Mouse (Mus musculus) stomach, embryonic 15.5 days (tissue): ENCODE measurements around the gene Vamp1. TPM values are rescaled to one million over a fixed set of nuclear protein-coding genes. Genes with fewer than 3 reads are reported as not detected.

ENCODE experiments used
- ATAC-seq: fragments of 200-750 bp; cut with Nextera tagmentation; 2 replicates; pipeline ENCODE4 v1.8.0; 2017; ENCODE audit warnings: low read depth, moderate number of reproducible peaks, moderate TSS enrichment; ENCODE audit not compliant: insufficient read depth, low FRiP score
- H3K27ac ChIP-seq: fragments of 300-500 bp; sonication (generic); 2 replicates; pipeline ENCODE4 v1.5.1; 2015; ENCODE audit warnings: mild to moderate bottlenecking, inconsistent platforms
- H3K27me3 ChIP-seq: fragments of 300-500 bp; sonication (generic); replicated peaks from 2 replicates; pipeline ENCODE4 v1.6.1; 2015; ENCODE audit warnings: inconsistent platforms
- H3K36me3 ChIP-seq: fragments of 300-500 bp; sonication (generic); 2 replicates; pipeline ENCODE4 v1.6.1; 2015; ENCODE audit warnings: inconsistent platforms
- H3K4me1 ChIP-seq: fragments of 300-500 bp; sonication (generic); 2 replicates; pipeline ENCODE4 v1.6.1; 2015; ENCODE audit warnings: inconsistent platforms
- H3K4me2 ChIP-seq: fragments of 300-500 bp; sonication (generic); 2 replicates; pipeline ENCODE4 v1.6.1; 2015; ENCODE audit warnings: mild to moderate bottlenecking, inconsistent platforms
- H3K4me3 ChIP-seq: fragments of 300-500 bp; sonication (generic); replicated peaks from 2 replicates; pipeline ENCODE4 v1.5.1; 2015; ENCODE audit warnings: inconsistent platforms
- H3K9ac ChIP-seq: fragments of 300-500 bp; sonication (generic); 2 replicates; pipeline ENCODE4 v1.6.1; 2015; ENCODE audit warnings: inconsistent platforms
- H3K9me3 ChIP-seq: fragments of 300-500 bp; sonication (generic); 2 replicates; pipeline ENCODE4 v1.6.1; 2016; ENCODE audit warnings: inconsistent platforms
- WGBS: fragments of 180-500 bp; shearing (Covaris S2); methylation state at CpG from one replicate; pipeline ENCODE4 v1.1.7; 2015; 5-methylcytosine and 5-hydroxymethylcytosine counted together
- polyA plus RNA-seq: library from polyadenylated mRNA; unstranded; fragments of >200 nt; fragmentation: Nextera tagmentation; extraction: Ambion mirVana; gene quantifications from 2 replicates; pipeline ENCODE4 v1.2.1, GENCODE M21; 2015

Vamp1 gene
- polyA plus RNA-seq, 1 experiment from 2014 or later = 6.0 TPM

- H3K4me1 ChIP-seq = peaks cover 10% of the 10 kb centered on the region; the same call in 1 of the 2 replicates
- 79% methylated on average over 6 of the region's 6 CpGs for WGBS
- no peaks in the 10 kb centered on the region for H3K36me3 ChIP-seq
- no peak overlapping the region for H3K4me2 ChIP-seq
- no peak overlapping the region for H3K27ac ChIP-seq
- ATAC-seq = no peak
- H3K4me3 ChIP-seq = no peak overlapping the region
- 0 out of 2 replicates have a peak, but pooled peaks cover 9% of the 10 kb centered on the region for H3K27me3 ChIP-seq
- no peaks in the 10 kb centered on the region for H3K9me3 ChIP-seq
- no peak overlapping the region for H3K9ac ChIP-seq
These were observed 1.6 kb upstream of the Vamp1 start for GRCm38 (mm10) chr6:125213715-125214114.

DNA sequence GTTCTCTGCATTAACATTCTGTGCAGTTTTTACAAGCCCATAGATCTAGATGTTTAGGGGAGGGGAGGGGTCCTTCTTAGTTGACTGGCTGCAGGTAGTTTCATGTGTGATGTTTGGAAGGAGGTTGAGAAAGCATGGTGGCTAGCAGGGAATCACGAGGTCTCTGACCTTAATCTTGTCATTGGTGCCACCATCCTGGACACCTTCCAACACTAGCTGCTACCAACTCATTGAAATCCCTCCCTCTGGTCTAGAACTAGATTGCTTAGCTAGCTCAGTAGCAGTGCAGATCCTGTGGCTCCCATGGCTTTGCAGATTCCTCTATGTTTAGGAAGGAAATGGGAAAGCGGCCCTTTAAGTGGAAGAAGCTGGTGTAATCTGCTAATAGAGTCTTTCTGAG lies 1.5 kb downstream of the Vamp1 start:
- H3K4me2 ChIP-seq = no peak overlapping the region
- H3K9me3 ChIP-seq = no peaks in the 10 kb centered on the region
- 0 out of 2 replicates have a peak, but pooled peaks cover 9% of the 10 kb centered on the region for H3K27me3 ChIP-seq
- H3K27ac ChIP-seq = no peak overlapping the region
- H3K9ac ChIP-seq = no peak overlapping the region
- 75% methylated on average over 2 of the region's 2 CpGs for WGBS
- ATAC-seq = no peak
- no peak overlapping the region for H3K4me3 ChIP-seq
- peaks cover 10% of the 10 kb centered on the region; the same call in 1 of the 2 replicates for H3K4me1 ChIP-seq
- no peaks in the 10 kb centered on the region for H3K36me3 ChIP-seq

- Histone ChIP-seq H3K4me3 (no peak overlapping the region), H3K27ac (no peak overlapping the region), H3K9me3 (no peaks in the 10 kb centered on the region), H3K4me2 (no peak overlapping the region), H3K4me1 (peaks cover 10% of the 10 kb centered on the region; the same call in 1 of the 2 replicates), H3K9ac (no peak overlapping the region), H3K27me3 (0 out of 2 replicates have a peak, but pooled peaks cover 9% of the 10 kb centered on the region), H3K36me3 (no peaks in the 10 kb centered on the region)
- no peak for ATAC-seq
- WGBS = 78% methylated on average over 11 of the region's 11 CpGs
These were observed 2.5 kb downstream of the Vamp1 start for GRCm38 (mm10) chr6:125217899-125218298.

DNA sequence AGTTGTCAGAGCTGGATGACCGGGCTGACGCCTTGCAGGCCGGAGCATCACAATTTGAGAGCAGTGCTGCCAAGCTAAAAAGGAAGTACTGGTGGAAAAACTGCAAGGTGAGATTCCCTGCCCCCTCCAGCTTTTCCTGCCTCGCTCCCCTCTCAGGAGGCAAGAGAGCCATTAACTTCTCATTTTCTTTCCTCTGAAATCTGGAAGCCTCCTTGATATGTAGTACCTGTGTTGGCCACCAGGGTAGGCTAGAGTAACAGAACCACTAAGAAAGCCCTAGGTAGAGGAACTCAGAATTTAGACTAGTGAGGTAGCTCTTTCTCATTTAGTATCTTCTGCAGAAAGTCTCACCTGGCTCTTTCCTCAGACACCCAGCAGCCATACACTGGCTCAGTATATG lies 3.6 kb downstream of the Vamp1 start:
- Histone ChIP-seq H3K9ac (no peak overlapping the region), H3K4me3 (no peak overlapping the region), H3K4me2 (no peak overlapping the region), H3K36me3 (no peaks in the 10 kb centered on the region; the same call in 1 of the 2 replicates), H3K9me3 (no peaks in the 10 kb centered on the region), H3K4me1 (peaks cover 10% of the 10 kb centered on the region; the same call in 1 of the 2 replicates), H3K27ac (no peak overlapping the region), H3K27me3 (no peaks in the 10 kb centered on the region)
- 70% methylated on average over 4 of the region's 4 CpGs for WGBS
- ATAC-seq = no peak

- no peak overlapping the region for H3K4me2 ChIP-seq
- H3K27me3 ChIP-seq = no peaks in the 10 kb centered on the region
- H3K36me3 ChIP-seq = peaks cover 3% of the 10 kb centered on the region; the same call in 1 of the 2 replicates
- H3K27ac ChIP-seq = no peak overlapping the region
- peaks cover 5% of the 10 kb centered on the region; the same call in 1 of the 2 replicates for H3K4me1 ChIP-seq
- H3K9ac ChIP-seq = no peak overlapping the region
- 90% methylated on average over 20 of the region's 20 CpGs for WGBS
- no peaks in the 10 kb centered on the region for H3K9me3 ChIP-seq
- H3K4me3 ChIP-seq = no peak overlapping the region
- ATAC-seq = no peak
These were observed 5.9 kb downstream of the Vamp1 start for GRCm38 (mm10) chr6:125221115-125221745.

DNA sequence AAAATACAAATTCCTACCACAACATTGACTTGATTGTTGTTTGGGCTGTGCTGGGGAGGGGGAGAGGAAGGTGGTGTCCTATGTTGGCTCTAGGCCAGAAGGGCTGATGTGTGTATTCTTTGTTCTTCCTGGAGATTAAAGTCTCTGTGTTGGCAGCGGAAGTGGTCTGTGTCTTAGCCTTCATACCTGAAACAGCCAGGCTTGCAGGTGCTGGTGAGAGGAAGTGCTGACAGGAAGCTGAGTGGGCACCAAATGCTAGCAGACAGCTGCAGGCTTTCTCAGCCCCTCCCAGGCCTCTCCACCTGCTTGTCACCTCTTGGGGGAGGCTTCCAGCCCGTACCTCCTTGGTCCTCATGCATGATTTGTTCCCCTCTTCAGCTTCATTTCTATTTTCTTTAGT lies 6.8 kb downstream of the Vamp1 start:
- Histone ChIP-seq H3K9me3 (no peaks in the 10 kb centered on the region), H3K9ac (no peak overlapping the region), H3K36me3 (peaks cover 6% of the 10 kb centered on the region; the same call in 1 of the 2 replicates), H3K27ac (no peak overlapping the region), H3K27me3 (no peaks in the 10 kb centered on the region), H3K4me3 (no peak overlapping the region), H3K4me2 (no peak overlapping the region), H3K4me1 (peaks cover 2% of the 10 kb centered on the region; the same call in 1 of the 2 replicates)
- 48% methylated on average over 2 of the region's 2 CpGs for WGBS
- ATAC-seq = no peak

DNA sequence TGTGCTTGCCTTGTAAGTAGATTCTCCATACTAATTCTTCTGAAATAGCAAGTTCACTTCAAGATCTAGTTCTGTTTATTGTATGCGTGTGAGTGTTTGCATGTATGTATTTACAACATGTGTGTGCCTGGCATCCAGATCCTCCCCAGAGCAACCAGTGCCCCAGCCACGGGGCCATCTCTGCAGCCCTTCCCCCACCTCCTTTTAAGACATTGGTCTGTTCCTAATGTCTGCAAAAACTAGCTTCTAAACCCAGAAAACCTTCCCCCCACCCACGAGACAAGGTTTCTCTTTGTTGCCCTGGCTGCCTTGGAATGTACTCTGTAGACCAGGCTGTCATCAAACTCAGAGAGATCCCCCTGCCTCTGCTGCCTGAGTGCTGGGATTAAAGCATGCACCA lies 7.2 kb downstream of the Vamp1 start:
- H3K9me3 ChIP-seq = no peaks in the 10 kb centered on the region
- H3K27me3 ChIP-seq = no peaks in the 10 kb centered on the region
- no peak overlapping the region for H3K4me3 ChIP-seq
- no peak overlapping the region for H3K9ac ChIP-seq
- peaks cover 6% of the 10 kb centered on the region; the same call in 1 of the 2 replicates for H3K36me3 ChIP-seq
- H3K27ac ChIP-seq = no peak overlapping the region
- no peak for ATAC-seq
- 74% methylated on average over 3 of the region's 3 CpGs for WGBS
- no peak overlapping the region for H3K4me2 ChIP-seq
- peaks cover under 1% of the 10 kb centered on the region; the same call in 1 of the 2 replicates for H3K4me1 ChIP-seq

DNA sequence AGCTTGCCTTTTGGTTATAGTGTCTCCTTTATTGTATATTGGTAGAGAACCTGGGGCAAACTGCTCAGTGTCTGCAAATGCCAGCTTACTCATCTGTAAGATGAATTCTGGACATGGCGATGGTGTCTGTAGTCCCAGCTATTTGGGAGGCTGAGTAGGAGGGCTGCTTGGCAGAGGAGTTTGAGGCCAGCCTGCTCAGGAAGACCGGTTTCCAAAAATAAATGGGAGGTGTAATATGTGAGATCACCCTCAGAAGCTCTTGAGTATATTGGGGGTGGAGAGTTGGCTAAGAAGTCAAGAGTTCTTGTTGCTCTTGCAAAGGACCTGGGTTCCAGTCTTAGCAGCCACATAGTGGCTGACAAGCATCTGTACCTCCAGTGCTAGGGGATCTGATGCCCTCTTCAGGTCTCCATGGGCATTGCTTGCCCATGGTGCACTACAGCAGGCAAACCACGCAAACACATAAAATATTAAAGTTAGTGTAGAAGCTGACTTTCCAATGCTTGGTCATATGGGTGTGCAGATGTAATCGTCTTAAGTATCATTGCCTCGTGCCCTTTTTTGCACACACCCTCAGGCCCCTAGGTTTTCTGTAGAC lies 10.3 kb downstream of the Vamp1 start:
- no peaks in the 10 kb centered on the region for H3K9me3 ChIP-seq
- WGBS = 84% methylated on average over 5 of the region's 5 CpGs
- no peaks in the 10 kb centered on the region for H3K27me3 ChIP-seq
- no peak overlapping the region for H3K4me2 ChIP-seq
- 0 out of 2 replicates have a peak, but pooled peaks cover 1% of the 10 kb centered on the region for H3K4me1 ChIP-seq
- H3K27ac ChIP-seq = no peak overlapping the region
- no peak for ATAC-seq
- no peak overlapping the region for H3K9ac ChIP-seq
- H3K4me3 ChIP-seq = no peak overlapping the region
- peaks cover 6% of the 10 kb centered on the region; the same call in 1 of the 2 replicates for H3K36me3 ChIP-seq

GRCm38 (mm10) chr6:125230571-125230970 lies 15.2 kb downstream of the Vamp1 start:
- H3K4me2 ChIP-seq = peak overlapping the region; percentile 94
- H3K27ac ChIP-seq = no peak overlapping the region
- no peaks in the 10 kb centered on the region for H3K27me3 ChIP-seq
- no peak overlapping the region for H3K4me3 ChIP-seq
- no peaks in the 10 kb centered on the region for H3K9me3 ChIP-seq
- H3K4me1 ChIP-seq = peaks cover 9% of the 10 kb centered on the region
- H3K9ac ChIP-seq = no peak overlapping the region
- H3K36me3 ChIP-seq = 0 out of 2 replicates have a peak, but pooled peaks cover 3% of the 10 kb centered on the region
- no peak for ATAC-seq
- 62% methylated on average over 9 of the region's 9 CpGs for WGBS

- ATAC-seq = peak; percentile 54
- H3K9ac ChIP-seq = peak within 1 kb of the TSS; percentile 69
- WGBS = 2% methylated on average over 16 of the region's 16 CpGs
- peak within 1 kb of the TSS; percentile 61 for H3K4me3 ChIP-seq
- H3K4me1 ChIP-seq = peaks cover 9% of the 10 kb centered on the region
- peak within 1 kb of the TSS; percentile 86 for H3K27ac ChIP-seq
- 0 out of 2 replicates have a peak, but pooled peaks cover 3% of the 10 kb centered on the region for H3K36me3 ChIP-seq
- H3K27me3 ChIP-seq = no peaks in the 10 kb centered on the region
- H3K4me2 ChIP-seq = peak within 1 kb of the TSS; percentile 94
- no peaks in the 10 kb centered on the region for H3K9me3 ChIP-seq
These were observed 16.0 kb downstream of the Vamp1 start, which contains the start of gene Tapbpl for GRCm38 (mm10) chr6:125231117-125232044. Gene Tapbpl, minus strand, starts transcription at chr6:125231860.

DNA sequence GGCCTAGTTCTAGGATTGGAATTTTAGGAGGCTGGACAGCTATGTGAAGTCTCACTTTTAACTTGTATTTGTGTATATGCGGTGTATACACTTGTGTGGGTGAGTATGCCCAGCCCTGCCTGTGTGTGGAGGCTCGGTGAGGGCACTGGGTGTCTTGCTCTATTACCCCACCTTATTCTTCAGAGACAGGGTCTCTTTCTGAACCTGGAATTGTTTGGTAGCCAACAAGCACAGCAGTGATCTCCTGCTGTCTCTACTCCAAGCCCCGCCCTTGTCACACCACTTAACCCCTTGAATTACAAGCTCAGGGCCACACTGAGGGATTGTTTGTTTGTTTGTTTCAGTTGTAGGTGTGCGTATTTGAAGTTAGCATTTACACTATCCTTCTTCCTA lies 16.7 kb downstream of the Vamp1 start:
- Histone ChIP-seq H3K4me3 (peak overlapping the region; percentile 61), H3K9ac (0 out of 2 replicates have a peak overlapping the region, but pooled peaks have one; percentile 69), H3K27ac (peak overlapping the region; percentile 86), H3K27me3 (no peaks in the 10 kb centered on the region), H3K4me1 (peaks cover 9% of the 10 kb centered on the region), H3K4me2 (peak overlapping the region; percentile 94), H3K36me3 (no peaks in the 10 kb centered on the region), H3K9me3 (no peaks in the 10 kb centered on the region)
- WGBS = 45% methylated on average over 4 of the region's 4 CpGs
- peak; percentile 3; the same call in 1 of the 2 replicates for ATAC-seq
